Mouse (Mus musculus) heart, adult 2 months (tissue): ENCODE measurements around the gene Vps26c.

Experiments used
- CTCF ChIP-seq: fragments of 200-600 bp; IDR thresholded peaks from 2 replicates; pipeline ENCODE4 v1.8.1; 2022; ENCODE audit warnings: antibody characterized with exemption, mild to moderate bottlenecking, moderate library complexity
- POLR2A ChIP-seq: fragments of 200-500 bp; IDR thresholded peaks from 2 replicates; pipeline ENCODE4 v1.6.1; 2011; ENCODE audit warnings: mild to moderate bottlenecking, low read depth, low read length, control low read depth; ENCODE audit not compliant: insufficient read depth

DNA sequence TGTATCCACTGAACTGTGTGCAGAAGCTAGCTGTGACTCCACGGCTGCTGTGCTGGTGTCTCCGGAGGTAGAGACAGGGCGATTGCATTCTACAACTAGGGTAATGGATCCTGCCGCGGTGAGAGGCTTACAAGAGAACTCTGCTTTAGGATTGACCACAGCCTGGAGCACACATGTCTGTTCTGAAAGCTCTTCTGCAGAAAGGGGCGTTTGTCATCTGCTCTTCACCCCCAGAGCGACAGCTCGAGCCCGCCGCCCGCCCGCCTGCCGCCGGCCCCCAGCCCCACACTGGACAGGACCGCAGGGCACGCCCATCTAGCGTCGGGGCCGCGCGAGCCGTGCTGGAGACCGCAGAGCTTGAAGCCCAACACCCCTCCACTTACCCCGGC lies 681 bp downstream of the Vps26c start:
- TF ChIP-seq CTCF (no peak), POLR2A (no peak)
